Mouse (Mus musculus): ENCODE results near the gene Clstn1. TPM values are rescaled to one million over a fixed set of nuclear protein-coding genes. Genes with fewer than 3 reads are reported as not detected.

The Clstn1 gene
- 10 to 100 TPM; 89.5 to 92.1 TPM for total RNA-seq (2021)

- peak; percentile 64 to 72 for DNase-seq
- intact Hi-C loops (cut with DNase I): loop anchor here (2.0 kb wide), 1 partner anchor 19 kb away; no protein-coding TSS in a partner anchor
Observed at GRCm38 (mm10) chr4:149586044-149586782, at the start of gene Clstn1. Gene Clstn1 (plus strand): TSS chr4:149586468.

GRCm38 (mm10) chr4:149539441-149539840 is 46.8 kb upstream of the Clstn1 start:
- peak; percentile 43 to 51 for DNase-seq
- intact Hi-C loops (cut with DNase I): no loop called here

GRCm38 (mm10) chr4:149541935-149542334 is 44.3 kb upstream of the Clstn1 start:
- intact Hi-C loops (cut with DNase I): loop anchor here (2.0 to 5.0 kb wide), 4 partner anchors 89 to 397 kb away; no protein-coding TSS in a partner anchor
- no peak for DNase-seq

GRCm38 (mm10) chr4:149542431-149542830 is 43.8 kb upstream of the Clstn1 start:
- no peak for DNase-seq
- intact Hi-C loops (cut with DNase I): loop anchor here (2.0 to 5.0 kb wide), 4 partner anchors 90 to 398 kb away; no protein-coding TSS in a partner anchor

- DNase-seq: peak; percentile 84 to 92
- intact Hi-C loops (cut with DNase I): loop anchor here (1.0 to 5.0 kb wide), 6 partner anchors 40 to 398 kb away; partner anchors contain the start of genes Lzic and Nmnat1
Observed at GRCm38 (mm10) chr4:149542927-149543553, 43.2 kb upstream of the Clstn1 start.

- intact Hi-C loops (cut with DNase I): loop anchor here (5.0 kb wide), 2 partner anchors 173 to 198 kb away; no protein-coding TSS in a partner anchor
Observed at GRCm38 (mm10) chr4:149544892-149545291, 41.4 kb upstream of the Clstn1 start.

GRCm38 (mm10) chr4:149546797-149547444 is 39.3 kb upstream of the Clstn1 start:
- no peak for DNase-seq
- intact Hi-C loops (cut with DNase I): no loop called here

More at GRCm38 (mm10) chr4:149544892-149545291, 41.4 kb upstream of the Clstn1 start:
- DNase-seq: no peak

GRCm38 (mm10) chr4:149547523-149547922 is 38.7 kb upstream of the Clstn1 start:
- intact Hi-C loops (cut with DNase I): no loop called here
- DNase-seq: no peak

GRCm38 (mm10) chr4:149549221-149549925 is 36.9 kb upstream of the Clstn1 start:
- intact Hi-C loops (cut with DNase I): loop anchor here (1.0 kb wide), 1 partner anchor 62 kb away; no protein-coding TSS in a partner anchor
- DNase-seq: peak; percentile 80 to 81

- no peak for DNase-seq
- intact Hi-C loops (cut with DNase I): loop anchor here (5.0 kb wide), 1 partner anchor 161 kb away; no protein-coding TSS in a partner anchor
Observed at GRCm38 (mm10) chr4:149550866-149551265, 35.4 kb upstream of the Clstn1 start.

GRCm38 (mm10) chr4:149551696-149552095 is 34.6 kb upstream of the Clstn1 start:
- intact Hi-C loops (cut with DNase I): loop anchor here (5.0 kb wide), 1 partner anchor 161 kb away; no protein-coding TSS in a partner anchor
- no peak for DNase-seq

GRCm38 (mm10) chr4:149553834-149554233 is 32.4 kb upstream of the Clstn1 start:
- intact Hi-C loops (cut with DNase I): loop anchor here (5.0 kb wide), 1 partner anchor 158 kb away; no protein-coding TSS in a partner anchor
- no peak for DNase-seq

GRCm38 (mm10) chr4:149556111-149556510 is 30.2 kb upstream of the Clstn1 start:
- no peak for DNase-seq
- intact Hi-C loops (cut with DNase I): no loop called here

- intact Hi-C loops (cut with DNase I): no loop called here
- DNase-seq: no peak
Observed at GRCm38 (mm10) chr4:149557905-149558304, 28.4 kb upstream of the Clstn1 start.

- intact Hi-C loops (cut with DNase I): no loop called here
- no peak for DNase-seq
Observed at GRCm38 (mm10) chr4:149558389-149558788, 27.9 kb upstream of the Clstn1 start.

- DNase-seq: no peak
- intact Hi-C loops (cut with DNase I): no loop called here
Observed at GRCm38 (mm10) chr4:149561392-149561791, 24.9 kb upstream of the Clstn1 start.

- intact Hi-C loops (cut with DNase I): no loop called here
- peak; percentile 70 to 72 for DNase-seq
Observed at GRCm38 (mm10) chr4:149561986-149562904, 24.0 kb upstream of the Clstn1 start.

- peak in 1 of 2 experiments; percentile 29 for DNase-seq
Observed at GRCm38 (mm10) chr4:149562905-149563347, 23.3 kb upstream of the Clstn1 start.

GRCm38 (mm10) chr4:149563941-149564361 is 22.3 kb upstream of the Clstn1 start:
- intact Hi-C loops (cut with DNase I): no loop called here
- no peak for DNase-seq

More at GRCm38 (mm10) chr4:149562905-149563347, 23.3 kb upstream of the Clstn1 start:
- intact Hi-C loops (cut with DNase I): no loop called here
